Mouse (Mus musculus) left cerebral cortex, postnatal 36 days (tissue): ENCODE results near the gene Des. TPM values are rescaled to one million over a fixed set of nuclear protein-coding genes. Genes with fewer than 3 reads are reported as not detected.
A peak's percentile ranks its signal among the peaks of the same experiment; 100 is the strongest.

Source experiments
- DNase-seq, 2 experiments: peaks; one replicate each; pipeline ENCODE4 v3.0.0; 2021 to 2022; ENCODE audit warnings: low spot score in 2 of 2, mixed read lengths in 1 of 2
- intact Hi-C: fragments of 180-260 bp; cut with DNase I; formaldehyde crosslinking; loops from one replicate; pipeline ENCODE4 v1.15.1; 2025
- total RNA-seq, 2 experiments: library from RNA; stranded (reverse); gene quantifications; 2 replicates each; pipeline ENCODE4 v1.2.3; 2021

The Des gene
- total RNA-seq, 2 experiments from 2014 or later: 0.84 to 1.5 TPM

DNA sequence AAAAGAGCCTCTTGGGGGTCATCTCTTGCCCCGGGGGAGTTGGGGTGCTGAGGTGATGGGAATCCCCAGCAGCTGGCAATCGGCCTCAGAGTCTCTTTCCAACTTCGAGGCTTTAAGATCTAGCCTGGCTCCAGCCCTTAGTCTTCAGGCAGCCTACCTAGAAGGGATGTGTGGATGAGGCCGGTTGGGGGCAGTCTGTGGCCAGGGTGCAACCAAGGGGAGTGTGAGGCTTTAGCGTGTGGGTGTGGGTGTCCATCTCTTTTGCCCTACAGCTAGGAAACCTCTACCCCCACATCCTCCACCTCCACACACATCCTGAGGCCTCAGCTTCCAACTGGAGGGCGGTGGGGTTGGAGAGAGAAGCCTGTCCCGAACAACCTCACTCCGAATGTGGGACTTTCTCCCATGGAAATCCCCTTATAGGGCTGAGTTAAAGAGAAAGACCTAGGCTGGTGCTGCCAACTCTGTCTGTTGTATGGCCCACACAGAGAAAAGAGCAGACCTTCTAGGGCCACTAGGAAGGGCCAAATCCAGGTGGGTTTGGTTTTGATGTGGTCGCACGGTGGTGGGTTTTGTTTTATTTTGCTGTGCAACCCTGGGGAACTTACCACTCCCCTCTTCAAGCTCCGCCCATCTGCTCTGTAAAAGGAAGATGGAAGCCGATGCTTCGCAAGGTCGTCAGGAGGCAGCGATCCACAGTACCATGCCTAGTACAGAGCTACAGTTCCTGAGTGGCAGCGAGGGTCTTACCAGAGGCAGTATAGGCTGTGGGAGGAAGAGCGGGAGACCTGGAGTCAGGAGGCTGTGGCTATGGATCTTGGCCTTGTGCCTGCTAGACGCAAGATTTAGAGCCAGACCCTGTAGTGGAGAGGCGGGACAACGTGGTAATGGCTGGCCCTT, 14.8 kb upstream of the Des start:
- intact Hi-C loops: loop anchor here (10.0 kb wide), 1 partner anchor 250 kb away; no protein-coding TSS in a partner anchor
- no peak for DNase-seq

DNA sequence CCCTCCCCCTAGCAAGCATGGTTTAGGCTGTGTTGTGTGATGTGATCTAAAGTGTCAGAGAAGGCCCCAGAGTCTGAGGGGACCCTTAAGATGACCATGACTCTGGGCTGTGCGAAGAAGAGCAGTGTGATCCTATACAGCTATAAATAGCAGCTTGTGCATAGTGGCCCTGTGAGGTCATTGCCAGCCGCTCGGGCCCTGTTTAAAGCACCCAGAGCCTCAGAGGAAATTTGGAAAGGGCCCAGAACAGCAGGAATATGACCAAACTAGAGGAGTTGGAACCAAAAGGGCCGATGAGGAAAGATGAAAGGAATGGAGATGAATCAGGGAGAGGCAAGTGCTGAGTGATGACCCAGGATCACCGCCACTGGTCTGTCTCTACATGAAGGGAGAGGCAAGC, 12.8 kb upstream of the Des start:
- no peak for DNase-seq
- intact Hi-C loops: loop anchor here (10.0 kb wide), 1 partner anchor 248 kb away; no protein-coding TSS in a partner anchor

GRCm38 (mm10) chr1:75349275-75349674, 10.9 kb upstream of the Des start:
- no peak for DNase-seq

GRCm38 (mm10) chr1:75357261-75357660, 2.9 kb upstream of the Des start:
- intact Hi-C loops: no loop called here
- no peak for DNase-seq

More at GRCm38 (mm10) chr1:75349275-75349674, 10.9 kb upstream of the Des start:
- intact Hi-C loops: loop anchor here (10.0 kb wide), 1 partner anchor 246 kb away; no protein-coding TSS in a partner anchor

DNA sequence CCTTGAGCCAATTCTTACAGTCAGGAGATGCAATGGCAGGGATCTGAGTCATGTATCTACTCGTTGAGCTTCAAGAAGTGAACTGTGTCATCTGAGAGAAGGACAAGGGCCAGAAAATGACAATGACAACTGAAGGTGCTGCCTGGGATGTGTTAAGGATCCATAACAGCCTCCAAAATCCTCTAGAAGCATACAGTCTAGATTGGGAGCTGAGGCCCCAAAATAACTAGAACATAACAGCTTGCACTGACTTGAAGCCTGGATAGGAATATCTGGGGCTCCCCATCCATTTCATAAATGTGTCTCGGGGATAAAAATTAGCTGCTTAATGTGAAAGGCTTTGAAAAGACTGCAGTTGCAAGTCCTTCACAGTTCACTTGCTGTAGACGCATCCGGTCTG, 2.1 kb upstream of the Des start:
- intact Hi-C loops: no loop called here
- DNase-seq: no peak

DNA sequence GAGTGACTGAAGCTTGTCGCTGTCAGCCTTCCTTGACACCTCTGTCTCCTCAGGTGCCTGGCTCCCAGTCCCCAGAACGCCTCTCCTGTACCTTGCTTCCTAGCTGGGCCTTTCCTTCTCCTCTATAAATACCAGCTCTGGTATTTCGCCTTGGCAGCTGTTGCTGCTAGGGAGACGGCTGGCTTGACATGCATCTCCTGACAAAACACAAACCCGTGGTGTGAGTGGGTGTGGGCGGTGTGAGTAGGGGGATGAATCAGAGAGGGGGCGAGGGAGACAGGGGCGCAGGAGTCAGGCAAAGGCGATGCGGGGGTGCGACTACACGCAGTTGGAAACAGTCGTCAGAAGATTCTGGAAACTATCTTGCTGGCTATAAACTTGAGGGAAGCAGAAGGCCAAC, 783 bp upstream of the Des start:
- intact Hi-C loops: no loop called here

DNA sequence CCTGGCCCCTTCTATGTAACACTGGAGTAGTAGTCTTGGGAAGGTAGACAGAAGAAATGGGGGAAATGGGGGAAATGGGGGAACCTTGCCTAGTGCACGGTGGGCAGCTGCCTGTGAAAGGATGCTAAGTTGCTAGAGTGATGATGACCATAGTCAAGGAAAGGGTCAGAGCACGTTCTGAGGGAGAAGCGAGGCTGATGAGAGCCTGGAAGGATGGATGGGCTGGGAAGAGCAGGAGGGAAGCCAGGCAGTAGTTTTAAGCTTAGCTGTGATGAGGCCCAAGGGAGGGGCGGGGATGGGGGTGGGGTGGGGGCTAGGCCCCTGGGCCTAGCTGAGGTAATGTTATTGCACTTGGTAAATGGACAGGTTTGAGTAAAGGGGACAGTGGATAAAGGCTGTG, 994 bp downstream of the Des start:
- no peak for DNase-seq
- intact Hi-C loops: no loop called here

More for the DNA sequence above, 783 bp upstream of the Des start:
- DNase-seq: peak; percentile 61 to 66

GRCm38 (mm10) chr1:75361750-75362149, 1.6 kb downstream of the Des start:
- intact Hi-C loops: no loop called here
- DNase-seq: no peak

- no peak for DNase-seq
- intact Hi-C loops: no loop called here
Measured at GRCm38 (mm10) chr1:75363868-75364267, 3.7 kb downstream of the Des start.

DNA sequence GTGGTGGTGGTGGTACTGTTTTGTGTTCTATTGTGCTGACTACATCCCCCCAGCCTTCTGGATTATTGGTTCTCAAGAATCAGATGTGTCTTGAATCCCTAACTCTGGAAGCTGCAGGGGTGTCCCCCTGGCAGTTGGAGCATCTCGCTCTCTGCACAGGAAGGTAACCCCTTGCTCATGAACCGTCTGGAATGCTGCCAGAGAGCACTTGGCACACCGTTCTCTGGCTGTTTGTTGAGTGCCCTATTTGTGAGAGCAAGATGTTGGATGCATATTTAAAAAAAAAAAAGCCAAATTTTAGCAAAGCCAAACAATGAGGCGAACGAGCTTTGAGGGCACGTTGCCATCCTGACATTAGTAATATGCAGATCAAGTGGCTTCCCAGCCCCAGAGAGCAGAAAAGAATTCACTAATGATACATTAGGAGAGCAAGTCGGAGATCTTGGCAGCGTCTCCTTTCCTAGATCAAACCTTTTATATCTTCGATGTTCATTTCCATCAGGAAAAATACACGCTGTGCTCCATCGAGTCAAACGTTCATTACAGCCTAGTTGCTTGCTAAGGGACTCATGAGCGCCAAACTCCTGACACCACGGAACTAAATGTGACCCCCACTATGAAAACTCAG, 5.5 kb downstream of the Des start:
- intact Hi-C loops: no loop called here
- no peak for DNase-seq

DNA sequence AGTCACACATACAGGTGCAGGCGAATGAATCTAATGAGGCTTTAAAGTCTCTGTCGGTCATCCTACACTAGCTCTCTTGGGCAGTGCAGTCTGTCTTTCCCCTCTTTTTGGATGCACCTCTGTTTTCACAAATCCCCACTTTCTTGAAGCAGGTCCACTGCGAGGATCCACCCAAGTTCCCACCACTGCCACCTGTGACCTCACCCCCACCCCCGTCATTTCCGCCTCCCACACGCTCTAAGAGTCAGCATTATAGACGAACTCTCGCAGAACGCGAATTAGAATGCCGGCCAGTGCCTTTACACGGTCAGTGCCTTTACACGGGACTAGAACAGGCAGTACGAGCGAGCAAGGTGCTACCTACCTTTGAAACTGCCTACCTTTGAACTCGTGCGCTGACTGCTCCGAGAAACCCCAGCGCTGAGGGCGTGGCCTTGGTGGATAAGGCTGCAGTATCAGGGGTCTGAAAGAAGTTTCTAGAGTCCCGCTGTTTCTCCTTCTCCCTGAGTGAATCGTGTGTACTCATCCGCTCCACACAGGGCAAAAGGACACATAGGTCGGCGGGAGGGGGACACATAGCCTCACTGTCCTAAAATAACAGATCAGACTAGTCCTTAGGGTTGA, 9.3 kb downstream of the Des start:
- no peak for DNase-seq

DNA sequence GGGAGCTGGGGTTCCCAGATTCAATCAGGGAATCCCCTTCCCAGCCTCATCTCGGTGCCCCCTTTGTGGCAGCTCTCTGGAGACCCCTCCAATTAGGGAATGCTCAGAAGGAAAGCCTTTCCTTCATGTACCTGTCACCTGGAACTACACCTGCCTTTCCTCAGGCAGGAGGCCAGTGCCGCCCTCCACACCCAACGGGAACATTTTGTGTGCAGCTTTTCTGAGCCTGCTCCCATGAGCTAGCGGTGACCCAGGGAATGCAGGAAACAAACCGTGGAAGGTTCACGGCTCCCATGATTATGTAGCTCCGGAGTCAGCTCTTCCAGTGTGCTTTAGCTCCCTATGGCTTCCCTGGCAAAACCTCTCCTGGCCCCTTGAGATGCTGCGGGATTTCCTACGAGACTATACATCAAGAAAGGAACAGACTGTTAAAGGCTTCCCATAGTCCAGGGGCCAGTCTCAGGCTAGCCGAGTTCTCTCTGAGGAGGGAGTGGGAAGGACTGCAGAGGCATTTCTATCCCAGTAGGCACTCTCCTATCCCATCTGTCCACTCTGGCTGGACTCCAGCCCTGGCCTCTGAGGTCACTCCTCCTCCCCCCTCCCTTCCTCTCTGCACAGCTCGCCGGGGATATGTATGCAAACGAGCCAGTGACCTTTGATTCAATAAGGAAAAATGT, 10.0 kb downstream of the Des start:
- no peak for DNase-seq
- intact Hi-C loops: no loop called here

More for the DNA sequence above, 9.3 kb downstream of the Des start:
- intact Hi-C loops: no loop called here

DNA sequence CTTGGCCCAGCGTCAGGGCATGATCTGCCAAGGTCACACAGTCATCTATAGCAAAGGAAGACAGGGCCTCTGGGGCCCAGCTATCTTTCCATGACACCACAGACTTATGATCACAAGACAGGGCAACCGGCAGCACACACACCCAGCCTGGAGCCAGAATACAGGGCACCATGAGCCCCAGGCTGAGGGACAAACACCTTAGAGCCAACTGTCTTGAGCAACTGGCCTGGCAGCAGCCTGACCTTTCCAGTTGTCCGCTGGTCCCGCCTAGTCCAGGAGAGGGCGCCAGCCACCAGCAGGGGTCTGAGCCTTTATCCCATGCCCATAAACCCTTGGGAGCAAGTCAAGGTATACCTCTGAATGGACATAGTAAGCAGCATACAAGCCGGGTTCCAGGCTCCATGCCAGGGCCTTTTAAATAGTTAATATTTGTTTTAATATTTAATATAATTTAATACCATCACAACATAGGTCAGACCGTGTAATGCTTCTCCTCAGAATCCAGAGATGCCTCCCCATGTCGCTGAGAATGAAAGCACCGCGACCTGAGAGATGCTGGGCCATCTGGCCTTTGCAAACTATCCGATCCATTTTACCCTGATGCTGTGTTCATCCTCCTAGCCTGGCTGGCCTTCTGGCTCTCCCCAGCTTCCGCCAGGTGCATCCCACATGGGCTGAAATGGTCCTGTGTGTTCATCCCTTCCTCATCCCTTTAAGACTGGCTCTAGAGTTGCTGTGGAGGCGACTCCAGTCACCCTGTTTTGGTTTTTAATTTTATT, 11.4 kb downstream of the Des start:
- DNase-seq: peak in 1 of 2 experiments; percentile 27
- intact Hi-C loops: no loop called here

DNA sequence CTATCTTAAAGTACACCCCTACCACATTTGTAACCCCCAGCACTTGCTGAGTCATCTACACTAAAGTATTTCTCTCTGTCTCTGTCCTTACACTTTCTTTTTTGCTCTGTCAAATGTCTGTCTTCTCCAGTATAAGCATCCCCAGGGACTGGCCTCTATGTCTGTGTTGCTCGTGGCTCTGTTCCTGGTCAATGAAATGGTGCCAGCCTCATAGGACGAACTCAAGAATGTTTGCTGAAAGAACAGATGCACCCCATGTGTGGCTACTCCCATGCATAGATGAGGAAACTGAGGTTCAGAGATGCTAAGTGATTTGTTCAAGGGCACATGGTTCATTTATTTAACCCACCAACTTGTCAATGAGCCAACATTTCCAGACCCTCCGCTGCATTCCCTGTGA, 12.3 kb downstream of the Des start:
- DNase-seq: no peak
- intact Hi-C loops: no loop called here

- intact Hi-C loops: no loop called here
- no peak for DNase-seq
Measured at GRCm38 (mm10) chr1:75373276-75373675, 13.1 kb downstream of the Des start.

GRCm38 (mm10) chr1:75374950-75375936, 15.1 kb downstream of the Des start, which contains the start of gene Speg:
Gene Speg (plus strand): TSS chr1:75375297.
- DNase-seq: no peak
- intact Hi-C loops: no loop called here

- intact Hi-C loops: no loop called here
Measured at GRCm38 (mm10) chr1:75379196-75379595, 19.1 kb downstream of the Des start.

GRCm38 (mm10) chr1:75379931-75380330, 19.8 kb downstream of the Des start:
- intact Hi-C loops: no loop called here
- DNase-seq: no peak

More at GRCm38 (mm10) chr1:75379196-75379595, 19.1 kb downstream of the Des start:
- no peak for DNase-seq
